Mouse (Mus musculus) CD4-positive, CD25-positive, alpha-beta regulatory T cell, adult 2 months (primary cell): ENCODE data around the gene Tspan14.

Experiments
- DNase-seq: peaks from one replicate; pipeline ENCODE4 v3.0.0-alpha.2; 2012; ENCODE audit warnings: low read depth, low spot score

Gene Tspan14

GRCm38 (mm10) chr14:40975127-40975721 lies 8.6 kb upstream of the Tspan14 start:
- peak; percentile 88 for DNase-seq

GRCm38 (mm10) chr14:40968051-40968450 lies 1.4 kb upstream of the Tspan14 start:
- DNase-seq, result peak; percentile 38

DNA sequence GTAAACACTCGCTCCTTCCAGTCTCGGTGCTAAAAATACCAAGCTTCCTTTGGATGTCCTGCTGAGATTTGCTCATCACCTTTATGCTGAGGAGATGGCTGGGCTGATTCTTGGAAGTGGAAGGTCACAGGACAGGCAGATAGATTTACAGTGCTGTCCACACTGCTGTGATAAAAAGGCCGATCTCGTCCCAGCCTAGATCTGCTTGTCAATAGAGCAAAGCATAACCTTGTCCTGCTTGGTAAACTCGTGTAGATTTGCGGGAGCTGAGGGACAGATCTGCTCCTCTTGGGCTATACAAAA lies 942 bp upstream of the Tspan14 start:
- DNase-seq, result no peak

- peak; percentile 99 for DNase-seq
Observed at GRCm38 (mm10) chr14:40966862-40967597, 423 bp upstream of the Tspan14 start.

DNA sequence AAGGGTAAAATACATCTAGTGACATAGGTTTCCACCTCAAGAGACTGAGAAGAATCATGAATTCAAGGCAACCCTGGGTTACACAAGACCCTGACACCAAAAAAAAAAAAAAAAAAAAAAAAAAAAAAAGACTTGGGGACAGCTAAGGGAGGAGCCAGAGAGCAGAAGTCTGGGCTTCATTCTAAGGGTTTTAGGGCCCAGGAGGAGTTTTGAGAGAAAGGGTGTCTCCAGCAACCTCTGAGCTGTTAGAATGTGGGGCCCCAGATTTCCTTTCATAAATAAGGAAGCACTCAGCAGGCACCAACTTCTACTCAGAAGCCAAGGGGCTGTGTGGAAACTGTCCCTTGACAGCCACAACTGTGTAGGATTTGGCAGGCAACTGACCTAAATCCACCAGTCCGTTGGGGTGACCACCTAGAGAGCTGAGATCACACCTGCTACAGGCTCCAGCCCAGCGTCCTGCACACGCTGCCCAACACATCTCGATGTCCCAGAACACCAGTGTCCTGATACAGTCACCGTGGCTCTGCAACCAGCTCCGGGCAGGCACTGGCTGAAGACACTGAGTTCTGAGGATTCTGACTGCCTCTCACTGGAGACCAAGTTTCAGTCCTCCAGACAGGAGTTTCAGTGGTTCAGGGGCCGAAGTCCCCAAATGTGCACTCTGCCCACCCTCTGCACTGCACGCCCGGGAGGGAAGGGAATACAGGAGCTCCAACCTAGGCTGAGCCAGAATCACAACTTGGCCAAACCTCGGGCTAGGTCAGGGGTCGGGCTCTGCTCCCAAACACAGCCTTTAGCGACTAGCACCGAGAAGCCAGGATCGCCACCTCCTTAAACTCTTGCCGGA lies 875 bp downstream of the Tspan14 start:
- DNase-seq, result peak; percentile 51

DNA sequence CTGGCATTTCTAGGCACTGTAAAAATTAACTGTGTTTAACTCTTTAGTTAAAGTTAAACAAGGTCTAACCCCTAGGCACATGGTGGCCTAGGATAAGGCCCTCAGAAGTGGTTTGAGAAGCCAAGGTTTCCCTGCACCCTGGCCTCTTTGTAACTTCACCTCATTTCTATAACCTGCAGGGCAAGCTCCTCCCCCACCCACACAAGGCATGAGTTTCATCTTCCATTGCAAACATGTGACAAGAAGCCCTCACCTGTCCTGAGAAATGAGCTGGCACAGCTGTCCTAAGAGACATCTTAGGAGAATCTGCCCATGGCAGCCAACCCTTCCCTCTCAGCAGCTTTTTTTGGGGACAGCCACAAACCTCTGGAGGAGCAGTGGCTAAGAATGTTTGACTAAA lies 1.7 kb downstream of the Tspan14 start:
- DNase-seq, result peak; percentile 52

- no peak for DNase-seq
Observed at GRCm38 (mm10) chr14:40964214-40964610, 2.4 kb downstream of the Tspan14 start.

DNA sequence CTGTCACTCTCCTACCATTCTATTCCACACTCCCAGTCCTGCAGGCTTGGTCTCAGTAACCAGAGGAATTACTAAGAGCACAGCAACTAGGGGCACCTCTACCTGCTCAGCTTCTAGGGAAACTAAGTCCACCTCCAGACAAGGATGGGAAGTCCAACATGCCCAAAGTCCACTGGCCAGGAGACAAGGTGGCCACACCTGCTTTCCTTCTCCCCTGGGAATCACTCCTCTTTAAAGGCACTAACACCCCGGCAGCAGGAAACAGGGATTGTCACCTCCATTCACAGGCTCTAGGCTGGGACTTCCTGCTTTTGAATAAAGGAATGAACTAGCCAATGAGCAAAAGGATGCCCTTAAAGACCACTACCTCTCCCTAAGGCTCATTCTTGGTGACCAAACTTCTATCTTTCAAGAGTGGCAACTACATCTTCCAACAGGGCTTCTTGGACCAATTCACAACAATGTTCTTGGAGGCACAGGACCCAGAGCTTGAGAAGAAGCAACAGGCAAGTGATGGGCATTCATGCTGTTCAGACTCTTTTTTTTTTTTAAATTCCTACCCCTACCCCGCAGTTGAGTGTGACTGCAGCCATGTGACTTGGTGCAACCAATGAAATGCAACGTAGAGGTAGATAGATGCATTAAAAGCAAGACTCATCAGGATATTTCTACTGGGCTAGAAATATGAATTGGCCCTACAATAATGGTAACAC lies 3.0 kb downstream of the Tspan14 start:
- DNase-seq, result peak; percentile 40

- DNase-seq, result no peak
Observed at GRCm38 (mm10) chr14:40962365-40963290, 4.0 kb downstream of the Tspan14 start.

DNA sequence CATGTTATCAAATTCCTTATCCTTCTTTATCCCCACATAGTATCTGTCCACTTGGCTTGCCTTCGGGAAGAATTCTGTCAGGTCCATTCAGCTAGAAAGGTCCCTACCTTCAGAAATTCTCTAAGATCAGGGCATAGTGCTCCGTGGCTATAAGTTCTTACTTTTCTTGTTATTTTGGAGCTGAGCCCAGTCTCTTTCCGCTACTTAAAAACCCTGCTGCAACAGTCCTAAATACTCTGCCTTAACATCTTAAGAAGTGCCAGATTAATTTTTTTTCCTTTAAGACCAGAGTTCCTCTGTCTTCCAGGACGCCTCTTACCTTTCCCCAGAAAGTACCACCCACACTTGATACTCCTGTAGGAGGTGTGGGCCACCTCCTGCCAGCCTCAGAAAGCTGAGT lies 6.4 kb downstream of the Tspan14 start:
- DNase-seq, result no peak

- no peak for DNase-seq
Observed at GRCm38 (mm10) chr14:40959586-40959985, 7.0 kb downstream of the Tspan14 start.

DNA sequence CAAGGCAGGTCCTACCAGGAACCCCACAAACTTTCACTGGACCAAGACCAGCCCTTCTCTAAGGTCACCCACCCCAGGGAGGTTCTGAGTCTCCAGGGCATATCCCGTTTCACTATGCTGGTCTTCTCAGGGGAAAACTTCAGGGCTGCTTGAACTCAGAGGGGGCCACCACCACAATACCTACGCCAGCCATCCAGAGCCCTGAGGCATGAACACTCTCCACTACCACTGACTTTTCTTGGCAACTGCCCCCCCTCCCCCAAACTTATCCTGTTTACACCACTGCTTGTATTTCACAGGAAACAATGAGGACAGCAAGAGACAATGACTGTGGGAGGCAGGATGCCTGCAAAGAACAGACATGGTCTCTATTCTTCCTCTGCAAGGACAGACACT lies 7.6 kb downstream of the Tspan14 start:
- peak; percentile 60 for DNase-seq

DNA sequence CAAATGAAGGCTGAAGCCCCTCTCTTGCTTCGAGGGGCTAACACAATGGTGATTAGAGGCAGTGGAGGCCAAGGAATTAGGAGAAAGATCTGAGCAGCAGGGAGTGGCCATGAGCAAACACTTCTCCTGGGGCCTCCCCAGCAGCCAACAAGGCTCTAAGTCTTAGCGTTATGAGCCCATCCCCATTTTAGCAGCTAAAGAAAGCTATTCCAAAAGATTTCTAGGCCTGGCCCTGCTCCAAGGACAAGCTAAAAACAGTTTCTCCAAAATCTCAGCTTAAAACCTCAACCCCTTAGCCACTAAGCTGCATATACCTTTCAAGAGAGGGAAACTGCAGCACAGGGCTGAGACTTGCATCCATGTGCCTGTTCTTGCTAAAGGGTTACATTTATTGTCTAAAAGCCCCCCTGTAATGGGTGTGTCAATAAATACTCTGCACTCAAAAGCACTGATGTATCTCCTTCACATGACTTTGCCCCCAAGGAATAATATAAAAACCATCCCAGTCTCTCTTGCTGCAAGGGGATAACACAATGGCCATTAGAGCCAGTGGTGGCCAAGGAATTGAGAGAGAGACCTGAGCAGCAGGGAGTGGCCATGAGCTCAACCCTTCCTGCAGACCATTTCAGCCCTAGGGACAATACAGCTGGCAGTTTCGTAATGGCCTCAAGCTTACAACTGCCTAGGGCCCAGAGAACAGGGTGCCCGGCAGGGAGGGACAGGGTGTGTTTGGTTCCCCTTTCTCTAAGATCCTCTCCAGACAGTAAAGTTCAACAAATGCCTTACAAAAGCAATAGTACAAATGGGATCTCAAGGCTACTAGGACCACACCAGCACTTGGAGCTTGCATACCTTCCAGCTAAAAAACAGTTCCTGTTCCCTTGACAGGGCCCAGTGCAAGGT lies 8.3 kb downstream of the Tspan14 start:
- no peak for DNase-seq

GRCm38 (mm10) chr14:40957607-40958006 lies 9.0 kb downstream of the Tspan14 start:
- peak; percentile 42 for DNase-seq

GRCm38 (mm10) chr14:40956252-40957146 lies 10.1 kb downstream of the Tspan14 start:
- DNase-seq, result peak; percentile 55

DNA sequence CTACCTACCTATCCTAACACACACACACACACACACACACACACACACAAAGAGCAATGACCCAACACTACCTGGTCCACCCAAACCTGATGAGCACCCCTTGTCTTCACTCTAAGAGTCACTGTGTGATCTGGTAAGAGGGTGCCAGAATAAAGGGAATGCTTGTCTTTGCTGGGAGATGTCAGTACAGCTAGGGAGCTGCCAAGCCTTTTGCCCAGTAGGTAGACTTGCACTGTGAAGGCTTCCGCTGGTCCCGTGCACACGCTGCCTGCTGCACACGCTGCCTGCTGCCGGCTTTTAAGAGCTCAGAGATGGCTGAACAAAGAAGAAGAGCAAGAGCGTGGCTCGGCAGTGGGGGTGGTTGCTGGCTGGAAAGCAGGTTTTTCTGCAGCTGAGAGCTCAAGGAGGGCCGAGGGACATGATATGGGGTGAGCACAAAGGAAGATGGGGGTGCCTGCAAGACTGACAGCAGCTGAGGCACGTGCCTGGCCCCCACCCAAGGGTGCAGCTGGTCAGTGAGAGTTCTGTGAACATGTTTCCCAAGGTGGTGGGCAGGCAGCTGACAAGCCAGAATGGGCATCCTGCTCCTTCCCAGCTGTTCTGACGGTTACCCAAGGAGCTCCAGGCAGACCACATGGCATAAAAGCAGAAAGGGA lies 10.9 kb downstream of the Tspan14 start:
- peak; percentile 61 for DNase-seq

DNA sequence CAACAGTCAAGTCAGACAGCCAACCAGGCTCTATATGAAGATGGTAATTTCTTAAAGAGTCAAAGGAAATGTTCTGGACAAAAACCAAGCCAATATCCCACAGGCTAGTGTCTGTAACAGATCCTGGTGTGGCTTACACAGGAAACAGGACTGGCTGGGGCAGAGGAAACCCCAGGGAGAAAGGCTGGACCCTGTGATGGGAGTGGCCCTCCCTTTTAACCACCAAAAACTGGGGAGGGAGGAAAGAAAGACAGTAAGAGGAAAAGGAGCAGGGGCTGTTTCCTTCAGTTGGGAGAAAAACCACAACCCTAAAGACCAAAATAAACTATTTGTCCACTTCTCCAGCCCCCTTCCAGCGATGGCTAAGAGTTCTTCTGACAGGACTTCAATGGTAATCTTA lies 11.5 kb downstream of the Tspan14 start:
- no peak for DNase-seq

DNA sequence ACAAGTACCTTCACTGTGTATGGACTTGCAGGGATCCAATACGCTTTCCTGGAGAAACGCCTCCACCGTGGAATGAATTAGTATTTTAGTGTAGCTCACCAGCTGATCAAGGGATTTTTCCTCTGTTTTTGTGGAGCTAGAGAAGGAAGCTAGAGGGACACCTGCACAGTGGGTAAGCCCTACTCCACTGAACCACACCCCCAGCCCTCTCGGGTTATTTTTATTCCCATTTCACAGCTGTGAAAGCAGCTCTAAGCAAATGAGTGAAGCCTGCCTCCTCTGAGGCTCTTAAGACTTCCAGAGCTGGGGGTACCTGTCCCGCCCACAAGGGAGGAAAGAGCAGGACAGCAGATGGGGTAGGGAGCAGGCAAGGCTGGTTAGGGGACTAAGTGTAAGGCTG lies 13.2 kb downstream of the Tspan14 start:
- DNase-seq, result no peak
